Mouse (Mus musculus): ENCODE data around the gene Hist1h2aa. TPM values are rescaled to one million over a fixed set of nuclear protein-coding genes. Genes with fewer than 3 reads are reported as not detected.

Gene Hist1h2aa
- polyA plus RNA-seq, 1 experiment from 2014 or later: not detected

GRCm38 (mm10) chr13:23916132-23916531, 18.1 kb upstream of the Hist1h2aa start:
- 67% methylated on average over 1 of the region's 1 CpGs for WGBS (ENCODE audit: insufficient replicate concordance)
- Histone ChIP-seq H3K36me3 (replicated peaks; ENCODE audit: insufficient read depth, low read length) (no peaks in the 10 kb centered on the region), H3K4me2 (ENCODE audit: low read depth, low read length) (no peak overlapping the region), H3K4me3 (ENCODE audit: low read depth, low read length) (no peak overlapping the region), H3K9ac (replicated peaks) (no peak overlapping the region), H3K9me3 (ENCODE audit: low read length) (no peaks in the 10 kb centered on the region), H3K27ac (ENCODE audit: low read depth) (no peak overlapping the region), H3K4me1 (ENCODE audit: insufficient read depth) (peaks cover 48% of the 10 kb centered on the region), H3K27me3 (ENCODE audit: insufficient read depth, low read length) (no peaks in the 10 kb centered on the region)
- no peak for TF ChIP-seq CTCF (IDR thresholded peaks at IDR 0.05; ENCODE audit: low read depth)
- TF ChIP-seq EP300 (IDR thresholded peaks at IDR 0.05; ENCODE audit: low read depth): no peak
- DNase-seq: no peak
- no peak for ATAC-seq

GRCm38 (mm10) chr13:23917674-23918073, 16.6 kb upstream of the Hist1h2aa start:
- no peaks in the 10 kb centered on the region for H3K9me3 ChIP-seq (ENCODE audit: low read length)
- H3K9ac ChIP-seq (replicated peaks): no peak overlapping the region
- no peak overlapping the region for H3K4me2 ChIP-seq (ENCODE audit: low read depth, low read length)
- H3K27ac ChIP-seq (ENCODE audit: low read depth): no peak overlapping the region
- no peak overlapping the region for H3K4me3 ChIP-seq (ENCODE audit: low read depth, low read length)
- no peak for DNase-seq
- ATAC-seq: no peak
- TF ChIP-seq EP300 (IDR thresholded peaks at IDR 0.05; ENCODE audit: low read depth) (no peak), CTCF (IDR thresholded peaks at IDR 0.05; ENCODE audit: low read depth) (no peak)
- peaks cover 44% of the 10 kb centered on the region for H3K4me1 ChIP-seq (ENCODE audit: insufficient read depth)
- no peaks in the 10 kb centered on the region for H3K36me3 ChIP-seq (replicated peaks; ENCODE audit: insufficient read depth, low read length)
- 27% methylated on average over 4 of the region's 4 CpGs for WGBS (ENCODE audit: insufficient replicate concordance)
- no peaks in the 10 kb centered on the region for H3K27me3 ChIP-seq (ENCODE audit: insufficient read depth, low read length)

GRCm38 (mm10) chr13:23925792-23926191, 8.5 kb upstream of the Hist1h2aa start:
- Histone ChIP-seq H3K36me3 (replicated peaks; ENCODE audit: insufficient read depth, low read length) (no peaks in the 10 kb centered on the region), H3K27me3 (ENCODE audit: insufficient read depth, low read length) (no peaks in the 10 kb centered on the region), H3K4me1 (ENCODE audit: insufficient read depth) (peaks cover 9% of the 10 kb centered on the region; the same call in 1 of the 2 replicates), H3K4me2 (ENCODE audit: low read depth, low read length) (no peak overlapping the region), H3K9ac (replicated peaks) (no peak overlapping the region), H3K4me3 (ENCODE audit: low read depth, low read length) (no peak overlapping the region), H3K27ac (ENCODE audit: low read depth) (no peak overlapping the region), H3K9me3 (ENCODE audit: low read length) (no peaks in the 10 kb centered on the region)
- WGBS (ENCODE audit: insufficient replicate concordance): 69% methylated on average over 2 of the region's 2 CpGs
- TF ChIP-seq CTCF (IDR thresholded peaks at IDR 0.05; ENCODE audit: low read depth) (no peak), EP300 (IDR thresholded peaks at IDR 0.05; ENCODE audit: low read depth) (no peak)
- no peak for DNase-seq
- no peak for ATAC-seq

GRCm38 (mm10) chr13:23928637-23929036, 5.6 kb upstream of the Hist1h2aa start:
- 41% methylated on average over 3 of the region's 3 CpGs for WGBS (ENCODE audit: insufficient replicate concordance)
- no peak overlapping the region for H3K4me3 ChIP-seq (ENCODE audit: low read depth, low read length)
- TF ChIP-seq CTCF (IDR thresholded peaks at IDR 0.05; ENCODE audit: low read depth): no peak
- no peak for TF ChIP-seq EP300 (IDR thresholded peaks at IDR 0.05; ENCODE audit: low read depth)
- no peak overlapping the region for H3K9ac ChIP-seq (replicated peaks)
- peak overlapping the region; percentile 52 for H3K4me2 ChIP-seq (ENCODE audit: low read depth, low read length)
- H3K27ac ChIP-seq (ENCODE audit: low read depth): peak overlapping the region; percentile 44; the same call in 1 of the 2 replicates
- H3K36me3 ChIP-seq (replicated peaks; ENCODE audit: insufficient read depth, low read length): no peaks in the 10 kb centered on the region
- ATAC-seq: peak; percentile 80
- no peaks in the 10 kb centered on the region for H3K9me3 ChIP-seq (ENCODE audit: low read length)
- peaks cover 9% of the 10 kb centered on the region; the same call in 1 of the 2 replicates for H3K4me1 ChIP-seq (ENCODE audit: insufficient read depth)
- H3K27me3 ChIP-seq (ENCODE audit: insufficient read depth, low read length): no peaks in the 10 kb centered on the region
- DNase-seq: no peak

- no peak for ATAC-seq
These were observed 3.8 kb upstream of the Hist1h2aa start for GRCm38 (mm10) chr13:23930461-23930860.

GRCm38 (mm10) chr13:23930904-23931303, 3.4 kb upstream of the Hist1h2aa start:
- ATAC-seq: no peak
- H3K4me2 ChIP-seq (ENCODE audit: low read depth, low read length): no peak overlapping the region
- H3K36me3 ChIP-seq (replicated peaks; ENCODE audit: insufficient read depth, low read length): no peaks in the 10 kb centered on the region
- TF ChIP-seq CTCF (IDR thresholded peaks at IDR 0.05; ENCODE audit: low read depth) (no peak), EP300 (IDR thresholded peaks at IDR 0.05; ENCODE audit: low read depth) (no peak)
- H3K27me3 ChIP-seq (ENCODE audit: insufficient read depth, low read length): no peaks in the 10 kb centered on the region
- no peak overlapping the region for H3K9ac ChIP-seq (replicated peaks)
- H3K9me3 ChIP-seq (ENCODE audit: low read length): no peaks in the 10 kb centered on the region
- H3K4me1 ChIP-seq (ENCODE audit: insufficient read depth): peaks cover 9% of the 10 kb centered on the region; the same call in 1 of the 2 replicates
- no peak overlapping the region for H3K27ac ChIP-seq (ENCODE audit: low read depth)
- no peak for DNase-seq
- no peak overlapping the region for H3K4me3 ChIP-seq (ENCODE audit: low read depth, low read length)
- WGBS (ENCODE audit: insufficient replicate concordance): 78% methylated on average over 11 of the region's 11 CpGs

More at GRCm38 (mm10) chr13:23930461-23930860, 3.8 kb upstream of the Hist1h2aa start:
- Histone ChIP-seq H3K36me3 (replicated peaks; ENCODE audit: insufficient read depth, low read length) (no peaks in the 10 kb centered on the region), H3K4me3 (ENCODE audit: low read depth, low read length) (no peak overlapping the region), H3K27me3 (ENCODE audit: insufficient read depth, low read length) (no peaks in the 10 kb centered on the region), H3K4me1 (ENCODE audit: insufficient read depth) (peaks cover 9% of the 10 kb centered on the region; the same call in 1 of the 2 replicates), H3K9me3 (ENCODE audit: low read length) (no peaks in the 10 kb centered on the region), H3K4me2 (ENCODE audit: low read depth, low read length) (no peak overlapping the region), H3K9ac (replicated peaks) (no peak overlapping the region), H3K27ac (ENCODE audit: low read depth) (no peak overlapping the region)
- no peak for TF ChIP-seq EP300 (IDR thresholded peaks at IDR 0.05; ENCODE audit: low read depth)
- TF ChIP-seq CTCF (IDR thresholded peaks at IDR 0.05; ENCODE audit: low read depth): no peak
- no peak for DNase-seq
- 74% methylated on average over 9 of the region's 9 CpGs for WGBS (ENCODE audit: insufficient replicate concordance)

Data from liver, postnatal 0 days (tissue).